Mouse (Mus musculus) bone marrow, adult 2 months (tissue): ENCODE measurements around the gene Spryd4.

Source experiments
- CTCF ChIP-seq: fragments of 200-500 bp; IDR thresholded peaks from 2 replicates; pipeline ENCODE4 v1.5.1; 2011; ENCODE audit warnings: low read length, control low read depth; ENCODE audit not compliant: control insufficient read depth, insufficient read depth
- POLR2A ChIP-seq: fragments of 200-500 bp; IDR thresholded peaks from 2 replicates; pipeline ENCODE4 v1.6.1; 2011; ENCODE audit warnings: low read depth, mild to moderate bottlenecking, control low read depth, low read length, borderline replicate concordance; ENCODE audit not compliant: control insufficient read depth

DNA sequence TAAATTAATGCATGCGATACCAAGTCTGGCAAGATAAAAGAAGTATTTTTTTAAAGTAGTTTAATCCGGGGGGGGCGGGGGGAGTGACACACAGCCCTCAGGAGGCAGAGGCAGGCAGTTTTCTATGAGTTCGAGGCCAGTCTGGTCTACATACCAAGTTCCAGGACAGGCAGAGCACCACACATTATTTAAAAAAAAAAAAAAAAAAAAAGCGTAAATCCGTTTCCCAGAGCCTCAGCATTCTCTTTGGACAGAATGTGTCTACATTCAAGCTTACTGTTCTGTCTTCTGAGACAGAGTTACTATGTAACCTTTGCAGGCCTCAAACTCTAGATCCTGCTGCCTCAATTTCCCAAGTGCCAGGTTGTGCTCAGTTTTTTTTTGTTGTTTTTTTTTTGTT lies 541 bp upstream of the Spryd4 start:
- TF ChIP-seq POLR2A (no peak), CTCF (no peak)
